Mouse (Mus musculus) activated CD4-positive, CD25-positive, alpha-beta regulatory T cell, adult 4 months (primary cell): ENCODE measurements around the gene Slc20a1. TPM values are rescaled to one million over a fixed set of nuclear protein-coding genes. Genes with fewer than 3 reads are reported as not detected.

Source experiments
- ATAC-seq: one replicate; pipeline ENCODE4 v1.8.0; 2017
- polyA plus RNA-seq, 2 experiments: library from polyadenylated mRNA; unstranded; fragments of 100-300 nt; shearing (Covaris generic); gene quantifications; one replicate each; pipeline ENCODE4 v1.2.1; 2017

Slc20a1 gene
- 10 to 100 TPM; 68.0 to 74.3 TPM for polyA plus RNA-seq

DNA sequence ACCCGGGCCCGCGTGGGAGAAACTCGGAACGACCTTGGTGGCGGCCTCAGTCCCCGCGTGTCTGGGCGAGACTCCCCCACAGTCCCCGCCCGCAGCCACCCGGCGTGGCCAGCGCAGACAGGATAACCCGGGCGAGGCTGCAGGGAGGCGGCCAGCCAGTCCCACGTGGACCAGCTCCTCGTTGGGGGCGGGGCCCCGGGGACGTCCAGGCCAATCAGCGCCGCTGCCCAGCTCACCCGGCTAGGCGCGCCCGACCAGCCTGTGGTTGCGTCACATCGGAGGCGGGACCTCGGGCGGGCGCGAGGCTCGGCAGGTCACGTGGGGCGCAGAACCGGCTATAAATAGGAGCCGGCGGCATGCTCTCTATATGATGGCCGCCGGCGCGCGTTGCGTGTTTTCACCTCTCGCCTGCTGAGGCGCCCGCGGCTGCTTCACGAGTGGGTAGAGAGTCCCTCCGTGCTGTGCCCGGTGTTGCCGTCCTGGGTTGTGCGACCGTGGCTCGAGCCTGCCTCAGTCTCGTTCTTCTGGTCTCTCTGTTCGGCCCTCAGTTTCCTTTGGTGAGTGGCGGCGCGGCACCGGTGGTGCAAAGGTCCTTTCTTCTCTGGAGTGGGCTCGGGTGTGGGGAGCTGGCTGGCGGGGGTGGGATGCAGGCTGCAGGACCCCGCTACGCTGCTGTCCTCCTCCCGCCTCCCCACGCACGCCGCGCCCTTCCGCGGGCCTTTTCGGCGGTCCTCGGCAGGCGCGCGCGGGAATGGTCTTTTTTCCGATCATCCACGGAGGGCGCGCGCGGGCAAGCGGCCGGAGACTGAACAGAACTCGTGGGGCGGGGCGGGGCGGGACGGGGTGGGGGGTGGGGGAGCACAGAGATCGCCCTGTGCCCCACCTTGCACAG is at the start of gene Slc20a1:
Gene Slc20a1, plus strand, starts transcription at position 329 of the 892 bp plus-strand sequence.
- ATAC-seq, result peak; percentile 93

DNA sequence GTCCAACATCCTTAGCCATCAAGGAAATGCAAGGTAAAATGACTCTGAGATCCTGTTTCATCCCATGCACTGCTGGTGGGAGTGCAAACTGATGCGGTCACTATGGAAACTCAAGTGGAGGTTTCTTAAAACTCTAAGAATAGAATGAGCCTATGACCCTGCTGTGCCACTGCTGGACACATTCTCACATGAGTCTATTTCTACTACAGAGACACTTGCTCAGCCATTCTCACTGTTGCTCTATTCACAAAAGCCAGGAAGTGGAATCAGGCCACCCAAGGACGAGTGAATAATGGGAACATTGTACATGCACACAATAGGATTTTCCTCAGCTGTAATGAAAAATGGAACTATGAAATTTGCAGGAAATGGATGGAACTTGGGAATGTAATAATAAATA is 49.7 kb upstream of the Slc20a1 start:
- no peak for ATAC-seq

DNA sequence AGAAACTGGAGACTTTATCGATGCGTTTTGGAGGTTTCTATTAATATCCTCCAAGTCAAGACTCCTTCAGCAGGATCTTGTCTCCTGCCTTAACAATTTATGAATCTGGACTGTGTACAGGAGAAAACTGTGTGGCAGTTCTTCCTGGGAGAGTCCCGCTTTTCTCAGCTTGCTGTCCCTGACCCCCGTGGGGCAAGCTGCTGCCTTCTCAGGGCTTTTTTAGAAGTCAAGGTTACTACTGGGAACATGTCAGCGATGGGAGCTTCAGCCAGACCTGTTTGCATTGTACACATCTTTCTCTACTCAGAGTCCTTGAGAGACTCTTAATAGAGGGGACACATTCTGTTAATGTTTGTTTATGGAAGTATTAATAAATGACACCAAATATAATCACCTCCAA is 48.2 kb upstream of the Slc20a1 start:
- no peak for ATAC-seq

DNA sequence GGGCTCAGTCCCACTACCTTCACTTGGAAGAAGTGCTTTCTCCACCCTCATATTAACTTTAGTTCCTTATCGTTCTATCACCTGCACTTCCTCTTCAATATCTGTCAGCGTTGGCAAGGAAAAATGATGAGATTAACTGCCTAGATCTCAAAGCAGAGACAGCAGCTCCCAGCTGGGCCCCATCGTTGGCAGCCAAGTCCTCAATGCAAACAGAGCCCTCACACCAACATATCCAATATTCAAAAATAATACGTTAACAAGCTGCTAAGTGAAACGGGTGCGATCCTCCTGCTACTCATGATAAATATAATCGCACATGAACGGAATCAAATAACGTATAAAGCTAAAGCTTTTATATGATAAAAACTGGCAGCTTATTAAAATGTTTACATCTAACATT is 47.5 kb upstream of the Slc20a1 start:
- ATAC-seq, result no peak

DNA sequence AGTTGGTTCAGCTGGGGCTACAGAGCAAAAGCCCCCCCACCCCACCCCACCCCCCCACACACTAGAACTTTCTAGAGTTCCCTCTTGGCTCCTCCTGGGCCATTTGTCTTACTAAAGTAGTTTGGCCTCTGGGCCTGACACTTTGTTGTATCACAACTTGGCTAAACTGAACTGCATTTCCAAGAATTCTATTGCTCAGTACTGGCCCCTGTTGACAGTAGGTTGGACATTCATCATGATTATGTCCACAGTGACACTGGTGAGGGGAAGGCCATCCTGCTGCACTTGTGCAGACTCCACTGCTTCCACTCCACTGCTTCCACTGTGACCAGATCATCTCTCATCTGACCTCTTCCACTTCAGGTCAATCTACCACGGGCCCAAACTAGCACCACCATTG is 45.8 kb upstream of the Slc20a1 start:
- ATAC-seq, result no peak

DNA sequence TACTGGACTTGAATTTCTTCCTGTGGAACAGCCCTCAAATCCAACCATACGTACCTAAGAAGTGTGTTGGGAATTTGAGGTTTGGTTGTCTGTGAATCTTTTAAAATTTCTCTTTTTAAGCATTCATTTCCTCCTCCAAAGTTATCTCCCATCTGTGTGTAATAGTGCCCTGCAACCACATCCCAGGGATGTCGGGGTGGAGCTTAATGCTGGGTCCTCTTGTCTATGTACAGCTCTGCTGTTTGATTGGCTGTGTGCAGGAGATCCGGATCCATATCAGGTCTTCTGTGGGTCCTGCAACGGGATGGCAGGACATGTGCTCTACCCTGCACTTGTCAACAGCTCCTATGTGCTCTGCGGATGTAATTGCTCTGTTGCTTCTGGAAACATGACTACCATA is 33.7 kb upstream of the Slc20a1 start:
- ATAC-seq, result no peak

DNA sequence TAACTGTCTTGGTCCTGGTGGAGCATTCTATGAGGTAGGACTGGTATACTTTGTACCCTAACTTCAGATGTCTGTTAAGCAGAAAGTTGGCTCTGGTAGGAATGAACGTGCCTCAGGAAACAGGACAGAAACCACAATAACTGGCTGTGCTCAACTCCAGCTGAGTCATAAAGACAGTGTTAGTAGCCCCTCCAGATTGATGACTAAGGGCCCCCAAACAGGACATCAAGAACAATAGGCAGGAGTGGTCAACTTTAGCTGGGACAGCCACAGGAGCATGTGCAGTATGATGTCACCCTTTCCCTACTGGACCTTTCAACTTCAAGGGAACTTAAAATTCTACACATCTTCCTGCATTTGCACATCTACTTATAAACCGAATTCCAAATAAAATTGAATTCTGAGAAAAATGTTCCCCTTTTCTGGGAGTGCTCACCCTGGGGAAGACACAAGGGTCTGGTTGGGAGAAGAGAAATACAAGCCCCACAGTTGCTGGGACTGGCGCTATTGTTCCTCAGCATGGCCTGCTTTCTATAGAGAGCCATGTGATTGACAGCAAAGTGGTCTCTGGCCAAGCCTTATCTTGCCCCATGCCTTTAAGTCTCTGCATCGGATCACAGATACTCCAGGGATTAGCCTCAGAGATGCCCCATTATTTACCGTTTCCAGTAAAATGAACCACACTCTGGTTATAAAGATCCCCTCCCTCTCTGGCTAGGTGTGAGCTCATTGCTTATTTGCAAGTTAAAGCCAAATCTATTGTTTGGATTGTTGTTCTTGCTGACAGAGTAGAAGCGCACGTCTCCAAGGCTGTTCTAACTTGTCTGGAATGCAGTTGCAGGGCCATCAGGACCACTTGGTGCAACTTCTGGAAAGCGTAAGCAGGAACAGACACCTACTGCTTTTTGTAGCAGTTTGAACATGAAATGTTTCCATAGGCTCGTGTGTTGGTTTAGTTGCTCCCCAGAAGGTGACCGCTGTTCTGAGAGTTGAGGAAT is 31.8 kb upstream of the Slc20a1 start:
- no peak for ATAC-seq

DNA sequence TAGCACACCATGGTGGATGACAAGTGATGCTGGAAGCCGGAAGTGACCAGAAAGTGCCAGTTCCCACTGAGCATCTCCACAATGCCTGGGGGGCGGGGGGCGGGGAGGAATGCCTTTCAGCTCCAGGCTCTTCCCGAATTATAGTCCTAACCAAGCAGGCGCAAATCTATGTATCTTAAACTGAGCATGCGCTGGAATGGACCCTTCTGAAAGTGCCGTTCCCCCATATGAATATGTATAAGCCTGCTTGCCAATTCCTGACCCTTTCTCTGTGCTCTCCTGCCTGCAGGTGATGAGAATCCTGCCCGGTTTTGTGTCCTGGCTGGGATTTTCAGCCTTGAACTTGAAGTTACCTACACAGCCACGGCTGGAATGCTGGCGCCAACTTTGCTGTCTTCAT is 25.2 kb upstream of the Slc20a1 start:
- ATAC-seq, result no peak

DNA sequence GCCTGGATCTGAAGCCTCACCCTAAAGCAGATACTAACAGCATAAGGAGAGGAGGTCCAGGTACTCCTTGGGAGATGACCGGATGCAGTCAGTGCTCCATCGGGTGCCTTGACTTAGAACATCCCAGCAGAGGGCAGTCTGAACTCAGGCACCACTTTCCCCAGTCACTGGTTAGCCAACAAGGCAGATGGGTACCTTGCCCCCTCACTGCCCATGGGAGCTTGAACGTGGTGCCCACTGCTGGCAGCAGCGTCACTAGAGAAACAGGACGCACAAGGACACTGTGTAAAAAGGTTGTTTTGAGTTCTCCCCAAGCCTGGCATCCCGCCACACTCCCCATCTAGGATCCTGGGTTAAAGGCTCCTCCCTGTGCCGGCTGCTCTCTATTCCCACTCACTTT is 24.1 kb upstream of the Slc20a1 start:
- ATAC-seq, result peak; percentile 77

DNA sequence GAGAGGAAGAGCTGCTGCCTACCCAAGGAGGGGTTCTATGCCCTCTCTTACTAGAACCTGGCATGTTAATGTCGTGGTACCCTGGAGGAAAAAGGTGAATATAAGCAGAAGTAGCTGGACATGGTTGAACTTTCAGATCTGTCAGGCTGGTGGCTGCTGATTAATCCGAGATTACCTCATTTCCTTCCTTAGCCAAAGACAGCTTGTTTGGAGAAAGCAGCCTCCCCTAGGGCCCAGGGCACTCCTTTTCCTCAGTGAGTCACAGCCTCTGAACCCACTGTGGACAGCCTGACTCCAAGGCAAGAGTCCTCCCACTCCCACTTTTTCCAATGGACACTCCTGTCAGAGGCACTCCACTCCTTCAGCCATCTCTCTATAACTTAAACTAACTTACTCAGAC is 22.9 kb upstream of the Slc20a1 start:
- ATAC-seq, result no peak

DNA sequence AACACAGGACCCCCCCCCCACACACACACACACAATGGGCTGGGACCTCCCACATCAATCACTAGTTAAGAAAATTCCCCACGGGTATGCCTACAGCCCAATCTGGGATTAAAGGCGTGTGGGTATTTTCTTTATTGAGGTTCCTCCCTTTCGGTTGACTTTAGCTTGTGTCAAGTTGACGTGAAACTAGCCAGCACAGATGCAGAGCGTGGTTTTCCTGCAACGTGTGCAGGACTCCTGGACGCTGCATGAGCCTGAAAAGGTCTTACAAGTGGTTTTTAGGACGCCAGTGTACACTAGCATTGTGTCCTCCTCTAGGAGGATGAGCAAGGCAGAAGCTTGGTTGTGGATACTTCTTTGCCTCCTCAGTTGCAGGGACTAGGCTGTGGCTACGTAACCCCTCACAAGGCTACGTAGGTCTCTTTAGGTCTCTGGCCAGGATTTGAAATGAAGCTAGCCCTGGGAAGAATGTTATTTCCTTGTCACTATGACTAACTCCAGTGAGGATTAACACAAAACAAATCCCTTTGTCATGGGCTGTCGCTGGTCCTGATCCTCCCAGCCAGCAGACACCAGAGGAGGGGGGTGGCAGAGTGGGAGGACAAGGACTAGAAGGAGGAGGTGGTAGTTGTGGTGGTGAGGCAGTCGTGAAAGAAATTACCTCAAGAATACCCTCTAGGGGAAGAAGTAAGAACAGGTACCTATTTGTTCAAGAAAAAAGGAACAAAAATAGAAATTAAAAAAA is 21.7 kb upstream of the Slc20a1 start:
- ATAC-seq, result no peak

DNA sequence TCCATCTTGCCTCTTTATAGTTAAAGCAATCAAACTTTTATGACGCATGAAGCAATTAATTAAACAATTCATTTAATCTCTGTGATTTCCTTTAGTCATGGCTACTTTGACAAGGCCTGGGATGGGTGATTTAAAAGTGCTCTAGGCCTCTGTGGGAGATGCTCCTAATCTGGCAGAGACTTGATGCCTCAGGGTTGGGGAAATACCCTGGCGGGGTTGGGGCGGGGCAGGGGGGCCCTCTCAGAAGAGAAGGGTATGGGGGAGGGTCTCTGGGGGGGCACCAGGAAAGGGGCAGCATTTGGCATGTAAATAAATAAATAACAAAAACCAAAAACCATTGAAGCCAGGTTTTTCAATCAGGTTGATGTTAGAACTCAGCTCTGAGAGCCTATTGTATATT is 20.9 kb upstream of the Slc20a1 start:
- ATAC-seq, result no peak

DNA sequence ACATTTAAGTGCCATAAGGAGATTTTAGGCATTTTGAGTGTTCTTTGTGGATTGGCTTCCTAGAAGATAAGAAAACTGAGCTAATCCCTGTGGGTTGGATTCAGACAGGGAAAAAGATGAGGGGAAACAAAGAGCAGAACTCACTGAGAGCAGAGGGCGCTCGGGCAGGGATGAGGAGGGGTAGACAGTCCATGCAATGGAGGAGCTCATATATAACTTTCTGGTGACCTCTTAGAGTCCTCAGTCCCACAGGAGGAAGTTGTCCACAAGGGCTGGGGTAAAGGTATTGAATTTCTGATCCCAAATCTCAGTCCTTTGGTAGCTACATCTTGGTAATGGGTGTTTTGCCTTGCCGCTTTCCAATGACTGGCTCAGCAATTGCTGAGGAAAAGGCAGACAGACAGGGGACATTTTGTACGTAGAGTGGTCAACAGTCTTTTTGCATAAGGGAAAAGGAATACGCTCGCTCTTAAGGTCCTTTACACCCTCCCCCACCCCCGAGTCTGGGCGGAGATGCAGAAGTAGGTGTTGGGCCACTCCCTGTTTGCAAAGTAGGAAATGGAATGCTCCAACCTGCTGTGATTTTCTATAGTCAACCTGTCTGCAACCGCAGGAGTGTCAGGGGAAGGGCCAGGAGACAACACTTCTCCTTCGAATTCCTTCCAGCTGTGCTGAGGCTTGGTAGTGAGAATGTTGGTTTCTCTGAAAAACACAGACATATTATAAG is 20.2 kb upstream of the Slc20a1 start:
- ATAC-seq, result no peak

DNA sequence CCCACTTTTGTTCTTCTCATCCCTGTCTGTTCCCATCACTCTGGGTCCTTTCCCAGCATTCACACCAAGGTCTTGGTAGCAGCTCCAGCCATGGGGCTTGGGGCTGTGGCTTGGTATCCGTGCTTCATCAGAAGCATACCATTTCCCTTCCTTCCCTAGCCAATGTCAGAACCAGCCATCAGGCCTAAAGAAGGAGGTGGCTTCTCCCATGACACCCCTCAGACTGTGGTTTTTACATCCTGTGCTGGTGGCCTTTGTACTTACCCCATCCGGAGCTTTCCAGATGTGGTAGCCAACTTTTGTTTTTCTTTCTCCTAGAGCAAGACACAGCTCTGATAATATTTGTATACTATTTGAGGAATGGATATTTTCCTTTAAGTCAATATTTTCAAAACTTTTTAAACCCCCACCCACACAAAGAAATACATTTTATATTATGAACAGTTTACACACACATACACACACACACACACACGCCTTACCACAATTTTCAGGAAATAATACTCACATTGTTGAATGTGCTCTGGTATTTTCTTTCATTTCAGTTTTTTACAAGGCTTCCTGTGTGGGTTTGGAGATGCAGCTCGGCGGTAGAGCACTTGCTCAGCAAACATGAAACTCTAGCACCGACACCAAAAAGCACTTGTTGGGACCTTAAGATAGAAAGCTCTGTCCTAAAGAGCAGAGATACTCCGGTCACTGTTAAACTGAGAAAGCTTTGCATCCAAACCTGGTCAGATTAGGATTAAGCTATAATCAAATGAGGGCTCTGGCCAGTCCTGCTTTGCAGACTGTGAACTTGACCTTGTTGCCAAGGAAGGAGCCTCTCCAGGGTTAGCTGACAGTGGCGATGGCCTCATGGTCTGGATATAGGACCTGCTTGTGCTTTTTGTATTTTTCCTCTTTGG is 18.4 kb upstream of the Slc20a1 start:
- peak; percentile 72 for ATAC-seq

DNA sequence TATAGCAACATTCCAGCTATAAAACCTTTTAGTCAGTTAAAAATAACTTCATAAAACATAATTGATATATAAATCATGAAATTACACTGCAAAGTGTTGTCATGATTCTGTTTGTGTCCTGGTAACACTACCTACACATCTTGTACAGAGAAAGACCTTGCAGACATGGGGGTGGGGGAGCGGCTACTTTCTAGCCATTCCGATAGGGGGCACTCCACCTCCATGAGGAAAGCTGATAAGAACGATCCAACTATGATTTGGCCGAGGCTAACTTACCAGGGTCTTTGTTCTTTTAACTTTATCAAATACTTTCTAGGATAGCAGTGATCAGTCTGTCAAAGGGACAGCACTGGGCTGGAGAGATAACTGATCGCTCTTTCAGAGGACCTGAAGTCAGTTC is 17.1 kb upstream of the Slc20a1 start:
- ATAC-seq, result no peak

DNA sequence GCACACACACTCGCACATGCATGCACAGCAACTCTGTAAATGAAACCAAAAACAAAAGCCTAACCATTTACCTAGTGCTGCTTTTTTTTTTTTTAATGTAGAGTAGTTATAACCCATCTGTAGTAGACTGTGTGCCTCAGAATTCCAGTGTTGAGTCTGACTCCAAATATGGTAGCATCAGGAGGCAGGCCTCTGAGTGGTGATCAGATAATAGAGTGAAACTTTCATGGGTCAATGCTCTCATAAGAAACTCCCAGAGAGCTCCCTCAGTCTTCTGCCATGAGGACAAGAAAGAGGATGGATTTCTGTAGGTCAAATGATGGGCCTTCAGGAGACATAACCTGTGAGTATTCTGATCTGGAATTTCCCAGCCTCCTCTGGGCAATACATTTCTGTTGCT is 16.2 kb upstream of the Slc20a1 start:
- ATAC-seq, result no peak

DNA sequence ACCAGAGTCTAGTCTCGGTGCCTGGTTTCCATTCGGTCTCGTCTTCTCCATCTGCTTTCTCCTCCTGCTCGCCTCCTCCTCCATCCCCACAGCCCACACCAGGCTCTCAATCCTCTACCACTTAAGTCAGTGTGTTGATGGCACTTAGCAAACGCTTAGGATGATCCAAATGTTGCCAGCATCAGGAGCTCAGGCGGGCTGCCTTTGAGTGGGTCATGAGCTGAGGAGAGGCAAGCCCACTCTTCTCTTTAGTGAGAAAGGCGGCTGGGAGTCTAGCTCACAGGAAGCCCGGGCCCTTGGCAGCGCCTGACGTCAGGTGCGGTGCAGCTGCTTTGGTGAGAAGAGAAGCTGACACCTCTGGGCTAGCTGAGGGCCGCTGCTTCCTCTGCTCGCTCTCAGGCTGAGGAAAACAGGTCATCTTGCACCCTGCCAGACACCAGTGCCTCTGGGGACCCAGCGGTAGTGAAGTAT is 15.0 kb upstream of the Slc20a1 start:
- ATAC-seq, result peak; percentile 74

DNA sequence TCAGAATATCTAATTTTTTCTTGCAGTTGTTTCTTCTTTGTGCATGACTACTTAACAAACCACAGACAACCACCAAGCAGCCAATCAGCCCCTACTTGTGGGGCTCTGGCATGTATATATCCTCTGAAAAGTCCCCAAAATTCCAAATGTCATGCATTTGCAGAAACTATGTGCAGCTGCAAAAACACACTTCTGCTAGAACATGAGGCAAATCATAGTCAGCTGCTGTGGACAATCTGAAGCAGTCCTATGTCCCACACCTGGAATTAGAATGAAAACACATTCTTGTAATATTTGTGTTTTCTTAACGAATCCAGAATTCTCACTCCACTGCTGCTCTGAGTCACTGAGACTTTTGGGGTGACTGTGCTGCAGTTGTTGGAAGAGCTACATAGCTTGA is 13.7 kb upstream of the Slc20a1 start:
- ATAC-seq, result no peak

DNA sequence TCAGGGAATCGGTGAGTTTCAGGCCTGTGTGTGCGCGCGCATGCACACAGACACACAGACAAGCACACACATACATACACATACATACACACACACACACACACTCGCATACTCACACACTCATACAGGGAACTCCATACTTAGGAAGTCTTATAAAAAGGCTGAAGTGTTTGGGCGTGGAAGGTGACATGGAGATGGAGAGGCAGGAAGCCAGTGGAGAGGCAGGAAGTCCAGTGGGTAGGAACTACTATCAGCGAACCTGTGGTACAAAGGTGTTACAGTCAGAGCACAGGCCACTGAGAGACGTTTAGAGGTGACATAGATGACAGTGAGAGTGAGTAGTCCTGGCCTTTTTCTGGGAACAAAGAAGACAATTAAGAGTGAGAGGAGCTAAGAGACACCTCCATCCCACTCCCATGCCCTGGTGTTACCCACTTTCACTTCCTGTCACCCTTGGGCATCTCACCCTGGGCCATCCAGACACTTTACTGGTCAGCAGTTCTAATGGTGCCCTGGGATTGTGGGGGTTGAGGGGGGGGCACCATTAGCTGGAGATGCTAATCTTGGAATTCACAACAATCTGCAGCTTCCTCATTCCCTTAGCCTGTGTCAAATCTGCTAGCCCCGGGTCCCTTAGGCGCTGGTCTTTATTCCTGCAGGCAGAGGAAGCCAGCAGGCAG is 12.8 kb upstream of the Slc20a1 start:
- ATAC-seq, result peak; percentile 37

DNA sequence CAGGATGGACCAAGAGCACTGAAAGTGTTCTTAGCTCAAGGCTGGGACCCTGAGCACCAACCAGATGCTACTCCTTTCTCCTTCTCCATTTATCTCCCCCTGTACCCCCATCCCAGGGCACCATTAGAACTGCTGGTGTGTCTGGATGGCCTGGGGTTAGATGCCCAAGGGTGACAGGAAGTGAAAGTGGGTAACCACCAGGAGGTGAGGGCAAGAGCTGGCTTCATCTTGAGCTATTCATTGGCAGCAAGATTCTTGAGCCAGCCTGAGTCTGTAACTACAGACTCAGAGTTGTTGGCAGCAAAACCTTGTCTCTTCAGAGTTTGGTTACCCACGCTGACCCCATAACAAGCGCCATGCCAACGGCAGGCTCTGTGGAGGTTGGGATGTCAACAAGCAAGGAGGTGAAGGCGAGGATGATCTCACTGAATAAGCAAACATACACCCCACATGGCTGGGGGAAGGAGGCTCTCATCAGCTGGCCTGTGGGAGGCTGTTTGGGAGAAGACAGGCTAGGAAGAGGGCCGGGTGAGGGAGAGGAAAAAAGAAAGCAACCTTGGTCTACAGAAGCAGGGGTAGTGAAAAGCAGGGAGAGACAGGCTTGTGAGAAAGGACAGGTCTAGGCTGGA is 12.2 kb upstream of the Slc20a1 start:
- ATAC-seq, result no peak
